Comparison of ENCODE assay signal across 12 mouse cellular contexts in genomic region chr16:21165343-21166220, GRCm38 (mm10). TPM values are rescaled to one million over a fixed set of nuclear protein-coding genes. Genes with fewer than 3 reads are reported as not detected.
DNase-seq lines count a peak whose midpoint lies in the region; ATAC-seq and TF ChIP-seq lines count a peak whose summit lies in the region.
"Not testable (repeated sequence)": the region's sequence is repeated elsewhere in the genome, so short reads cannot be mapped to it uniquely, and the experiment has no call there.
"Had no signal": no experiment of that assay in that cellular context is flagged by ENCODE, and none has a peak within 500 bp of the region (broad histone marks: within the 10 kb centered on the region; RNA-seq: fewer than 3 reads in every experiment).

No protein-coding gene starts in this region.

- H3K4me1 ChIP-seq in embryonic facial prominence, embryonic 11.5 days (ENCODE audit: control insufficient read depth, insufficient read depth, low read length); heart, adult 2 months (ENCODE audit: control insufficient read depth, insufficient read depth, low read length); neural tube, embryonic 12.5 days: not testable (repeated sequence)

- TF ChIP-seq POLR2A in heart, adult 2 months (IDR thresholded peaks at IDR 0.05; ENCODE audit: insufficient read depth, low read depth, low read length): not testable (repeated sequence)

- ATAC-seq in embryonic facial prominence, embryonic 11.5 days (replicated peaks; ENCODE audit: insufficient number of reproducible peaks, low FRiP score, low TSS enrichment, low read depth): peak; percentile 72; the same call in 1 of the 2 replicates
- ATAC-seq in megakaryocyte progenitor cell, adult 5-6 weeks (replicated peaks; ENCODE audit: poor library complexity): peak; percentile 95
- peak; percentile 66; the same call in 1 of the 2 replicates for ATAC-seq in neural tube, embryonic 12.5 days (ENCODE audit: low FRiP score, low read depth)

- not testable (repeated sequence) for H3K27ac ChIP-seq in embryonic facial prominence, embryonic 11.5 days (replicated peaks; ENCODE audit: low read depth, low read length); heart, adult 2 months; layer of hippocampus, adult 2 months; neural tube, embryonic 12.5 days

- not testable (repeated sequence) for H3K4me3 ChIP-seq in embryonic facial prominence, embryonic 11.5 days (ENCODE audit: low read depth, low read length); heart, adult 2 months; layer of hippocampus, adult 2 months; neural tube, embryonic 12.5 days

- not testable (repeated sequence) for H3K4me2 ChIP-seq in embryonic facial prominence, embryonic 11.5 days (ENCODE audit: low read depth, low read length); neural tube, embryonic 12.5 days (replicated peaks)

- peak; percentile 10 for TF ChIP-seq CTCF in heart, adult 2 months (IDR thresholded peaks at IDR 0.05)
- TF ChIP-seq CTCF in layer of hippocampus, adult 2 months (conservative IDR thresholded peaks at IDR 0.05): peak; percentile 38

- DNase-seq in CD4-positive, CD25-positive, alpha-beta regulatory T cell, adult 2 months (ENCODE audit: low read depth, low spot score): peak; percentile 2
- DNase-seq in embryonic facial prominence, embryonic 11.5 days (ENCODE audit: low spot score); heart, adult 2 months; layer of hippocampus, adult 2 months (ENCODE audit: low spot score in 2 of 2): not testable (repeated sequence)
- peak; percentile 13 for DNase-seq in induced T-regulatory cell, adult 2 months (ENCODE audit: low read depth)
- peak; percentile 17 for DNase-seq in thymus, postnatal 14 days

- not testable (repeated sequence) for H3K27me3 ChIP-seq in embryonic facial prominence, embryonic 11.5 days (ENCODE audit: control insufficient read depth, insufficient read depth, low read length); heart, adult 2 months (ENCODE audit: control insufficient read depth, insufficient read depth, low read length); neural tube, embryonic 12.5 days (replicated peaks)

- not testable (repeated sequence) for H3K36me3 ChIP-seq in embryonic facial prominence, embryonic 11.5 days (replicated peaks; ENCODE audit: control insufficient read depth, insufficient read depth, low read depth, low read length); heart, adult 2 months (ENCODE audit: control insufficient read depth, insufficient read depth, low read length); neural tube, embryonic 12.5 days

- not testable (repeated sequence) for TF ChIP-seq EP300 in heart, adult 2 months (IDR thresholded peaks at IDR 0.05; ENCODE audit: insufficient read depth, low read depth, low read length)

- H3K79me2 ChIP-seq in heart, adult 2 months (replicated peaks; ENCODE audit: control insufficient read depth, insufficient read depth, low read length): not testable (repeated sequence)

- not testable (repeated sequence) for H3K9ac ChIP-seq in embryonic facial prominence, embryonic 11.5 days (replicated peaks; ENCODE audit: low read length); heart, adult 2 months (ENCODE audit: low read depth, low read length); neural tube, embryonic 12.5 days

- intact Hi-C loops in heart, adult 2 months (cut with DNase I): loop anchor here (10.0 kb wide), 1 partner anchor 91 kb away; no protein-coding TSS in a partner anchor

- not testable (repeated sequence) for H3K9me3 ChIP-seq in embryonic facial prominence, embryonic 11.5 days (replicated peaks; ENCODE audit: control insufficient read depth, low read length); neural tube, embryonic 12.5 days

- WGBS in embryonic facial prominence, embryonic 11.5 days: 16% methylated on average over 17 of the region's 19 CpGs
- 17% methylated on average over 17 of the region's 19 CpGs for WGBS in heart, adult 2 months
- 21% methylated on average over 18 of the region's 19 CpGs for WGBS in neural tube, embryonic 12.5 days

RNA-seq across cellular contexts. Expression of gene Teddm3, which starts 11.8 kb away (rescaled TPM):
- polyA plus RNA-seq in embryonic facial prominence, embryonic 11.5 days (2014; fragmentation: Nextera tagmentation; extraction: Ambion mirVana): not detected in 2 replicates
- not detected for total RNA-seq in heart, adult 2 months (2021)
- not detected in 2 replicates for polyA plus RNA-seq in heart, adult 2 months (2012; rRNA removed)
- under 1 TPM; 0.64 to 0.98 TPM for total RNA-seq in layer of hippocampus, adult 2 months (2021)
- not detected in 2 replicates for total RNA-seq in megakaryocyte progenitor cell, adult 5-6 weeks (2015)
- total RNA-seq in megakaryocyte progenitor cell, adult 5-6 weeks (2017): not detected in 2 replicates
- polyA plus RNA-seq in neural tube, embryonic 12.5 days (2016; fragmentation: Nextera tagmentation; extraction: Ambion mirVana): not detected in 2 replicates
- total RNA-seq: gastrocnemius, postnatal 25 days; heart, postnatal 10 days had no signal
- polyA plus RNA-seq: liver, embryonic 15.5 days; urinary bladder, adult 2 months had no signal

RNA-seq across cellular contexts. Expression of gene Ephb3, which starts 39.0 kb away (rescaled TPM):
- polyA plus RNA-seq in embryonic facial prominence, embryonic 11.5 days (2014; fragmentation: Nextera tagmentation; extraction: Ambion mirVana): 22.2 and 24.8 TPM in 2 replicates
- total RNA-seq in heart, adult 2 months (2021): 1 to 10 TPM; 6.3 to 7.0 TPM
- polyA plus RNA-seq in heart, adult 2 months (2012; rRNA removed): 9.9 and 11.3 TPM in 2 replicates
- total RNA-seq in layer of hippocampus, adult 2 months (2021): 10 to 100 TPM; 18.6 to 19.3 TPM
- total RNA-seq in megakaryocyte progenitor cell, adult 5-6 weeks (2015): not detected in 2 replicates
- not detected in 2 replicates for total RNA-seq in megakaryocyte progenitor cell, adult 5-6 weeks (2017)
- polyA plus RNA-seq in neural tube, embryonic 12.5 days (2016; fragmentation: Nextera tagmentation; extraction: Ambion mirVana): 18.8 and 20.4 TPM in 2 replicates

Comparison
In these comparisons a context has a peak if more than half of its experiments do, and no peak if none do; other contexts are left out.
1. RNA of gene Ephb3, which starts 39.0 kb away (total RNA-seq): 18.6 to 19.3 TPM in layer of hippocampus, adult 2 months and 6.3 to 7.0 TPM in heart, adult 2 months; not detected in megakaryocyte progenitor cell, adult 5-6 weeks; every median in the first group is over 4 times any median in the second.
2. Peak in every context shown above with its lines, with median percentiles within 50 percentile points of each other: ATAC-seq.